Mouse (Mus musculus) olfactory bulb, adult 2 months (tissue): Measurements from ENCODE around the gene Cdc6.

Source experiments
- CTCF ChIP-seq: fragments of 200-500 bp; IDR thresholded peaks from 2 replicates; pipeline ENCODE4 v1.5.1; 2012; ENCODE audit warnings: low read depth, mild to moderate bottlenecking, low read length, moderate library complexity; ENCODE audit not compliant: insufficient read depth
- POLR2A ChIP-seq: fragments of 200-500 bp; IDR thresholded peaks from 2 replicates; pipeline ENCODE4 v1.6.1; 2012; ENCODE audit warnings: mild to moderate bottlenecking, low read depth, low read length, moderate library complexity; ENCODE audit not compliant: insufficient read depth

GRCm38 (mm10) chr11:98941826-98942550 is 34.4 kb downstream of the Cdc6 start:
- TF ChIP-seq CTCF (no peak), POLR2A (no peak)
